Comparison of ENCODE assay signal across 8 mouse cellular contexts in the genomic region with DNA sequence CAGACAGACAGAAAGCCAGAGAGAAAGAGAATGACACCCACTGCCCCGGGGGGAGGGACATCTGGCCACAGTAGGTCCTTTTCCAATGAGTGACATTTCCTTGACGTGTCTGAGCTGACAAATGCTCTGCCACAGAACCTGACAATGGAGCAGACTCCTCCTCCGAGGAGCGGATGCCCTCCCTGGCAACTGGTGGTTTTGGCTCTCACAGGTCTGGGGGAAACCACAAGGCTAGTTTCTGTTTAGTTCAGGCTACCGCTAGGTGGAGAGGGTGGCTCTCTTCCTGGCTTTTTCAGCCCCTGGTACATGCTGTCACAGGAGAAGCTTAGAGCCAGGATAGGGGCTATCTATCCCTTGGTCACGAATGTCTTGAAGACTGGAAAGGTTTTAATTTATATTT.
DNase-seq lines count a peak whose midpoint lies in the region; ATAC-seq lines count a peak whose summit lies in the region.

No protein-coding gene starts in this region.

- no peaks in the 10 kb centered on the region for H3K27me3 ChIP-seq in hindbrain, embryonic 13.5 days

- no peaks in the 10 kb centered on the region for H3K9me3 ChIP-seq in hindbrain, embryonic 13.5 days

- H3K4me1 ChIP-seq in hindbrain, embryonic 13.5 days (replicated peaks): no peaks in the 10 kb centered on the region; the same call in 1 of the 2 replicates

- no peak overlapping the region for H3K4me2 ChIP-seq in hindbrain, embryonic 13.5 days

- peak; percentile 52 for ATAC-seq in hindbrain, embryonic 13.5 days (ENCODE audit: low FRiP score)

- no peak overlapping the region for H3K4me3 ChIP-seq in hindbrain, embryonic 13.5 days

- no peaks in the 10 kb centered on the region for H3K36me3 ChIP-seq in hindbrain, embryonic 13.5 days

- no peak overlapping the region for H3K9ac ChIP-seq in hindbrain, embryonic 13.5 days

- WGBS in hindbrain, embryonic 13.5 days: 9% methylated on average over 6 of the region's 6 CpGs

- no peak overlapping the region for H3K27ac ChIP-seq in hindbrain, embryonic 13.5 days

- DNase-seq in CD8-positive naive resting alpha-beta T cell, adult 2 months (ENCODE audit: low read depth in 2 of 2, low spot score in 2 of 2): peak; percentile 78 to 79
- DNase-seq in adrenal gland, adult 8-10 months: peak; percentile 57
- peak; percentile 28 to 43 for DNase-seq in frontal cortex, postnatal 10 days (ENCODE audit: low spot score in 2 of 2)
- DNase-seq in layer of hippocampus, postnatal 36 days: peak; percentile 25 to 34
- peak; percentile 89 for DNase-seq in lung, postnatal 36 days
- DNase-seq in right cerebral cortex, postnatal 25 days: peak; percentile 11
- DNase-seq in cerebellum, adult 11-12 months: no peak
